Mouse (Mus musculus): ENCODE data around the gene Nanp.

Gene Nanp

DNA sequence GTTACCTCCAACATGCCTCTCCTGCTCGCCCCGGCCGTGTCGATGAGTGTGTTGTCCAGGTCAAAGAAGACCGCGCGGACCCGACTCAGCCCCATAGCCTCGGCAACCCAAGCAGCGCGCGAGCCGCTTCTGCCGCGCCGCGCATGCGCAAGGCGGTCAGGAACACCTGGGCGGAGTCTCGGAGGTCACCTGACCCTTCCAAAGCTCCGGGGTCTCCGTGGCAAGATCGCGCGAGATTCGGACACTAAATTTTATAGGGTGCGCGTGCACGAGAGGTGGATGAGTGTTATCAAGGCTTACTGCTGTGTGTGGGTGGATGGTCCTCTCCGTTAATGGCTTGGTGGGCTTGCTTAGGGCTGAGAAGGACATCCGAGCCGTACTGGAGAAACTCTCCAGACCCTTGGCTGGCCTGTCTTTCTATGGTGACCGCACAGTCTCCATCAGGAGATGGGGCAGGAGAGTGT is at the start of gene Nanp, which contains the start of gene Ninl:
Nanp (minus strand) TSS at position 167 of the 464 bp plus-strand sequence.
Ninl (minus strand) TSS at position 151 of the 464 bp plus-strand sequence.
- peak; percentile 94 for DNase-seq (ENCODE audit: extremely low read depth, insufficient read length, low spot score)

DNA sequence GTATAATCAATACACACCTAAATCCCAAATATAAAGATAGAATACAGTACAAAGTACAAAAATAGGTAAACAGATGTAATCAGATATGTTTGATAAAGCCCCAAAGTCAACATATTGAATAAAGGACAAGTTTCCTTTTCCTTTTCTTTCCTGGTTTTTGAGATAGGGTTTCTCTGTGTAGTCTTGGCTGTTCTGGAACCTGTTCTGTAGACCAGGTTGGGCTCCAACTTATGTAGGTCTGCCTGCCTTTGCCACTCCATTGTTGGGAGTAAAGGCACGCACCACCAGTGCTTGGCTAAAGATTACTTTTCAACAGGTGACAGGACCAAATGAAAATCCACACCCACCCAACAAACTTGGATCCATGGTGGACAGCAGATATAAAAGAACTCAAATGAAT is 17.4 kb upstream of the Nanp start:
- no peak for DNase-seq (ENCODE audit: extremely low read depth, insufficient read length, low spot score)

DNA sequence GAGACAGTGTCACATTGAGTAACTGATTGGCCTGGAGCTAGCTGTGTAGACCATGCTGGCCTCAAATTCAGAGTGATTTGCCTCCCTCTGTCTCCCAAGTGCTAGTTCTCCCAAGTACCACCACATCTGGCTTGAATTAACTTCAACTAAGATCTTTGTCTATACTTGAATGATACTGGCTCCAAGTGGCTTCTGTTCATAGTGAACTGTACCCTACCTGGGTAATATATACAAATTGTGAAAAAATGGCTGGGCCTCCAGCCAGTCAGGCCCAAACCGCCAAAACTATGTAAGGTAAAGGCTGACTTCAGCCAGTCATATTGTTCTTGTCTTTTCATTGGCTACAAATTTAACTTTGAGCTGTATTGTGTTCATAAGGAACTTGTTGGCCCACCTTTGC is 1.2 kb upstream of the Nanp start:
- DNase-seq (ENCODE audit: extremely low read depth, insufficient read length, low spot score), result no peak

DNA sequence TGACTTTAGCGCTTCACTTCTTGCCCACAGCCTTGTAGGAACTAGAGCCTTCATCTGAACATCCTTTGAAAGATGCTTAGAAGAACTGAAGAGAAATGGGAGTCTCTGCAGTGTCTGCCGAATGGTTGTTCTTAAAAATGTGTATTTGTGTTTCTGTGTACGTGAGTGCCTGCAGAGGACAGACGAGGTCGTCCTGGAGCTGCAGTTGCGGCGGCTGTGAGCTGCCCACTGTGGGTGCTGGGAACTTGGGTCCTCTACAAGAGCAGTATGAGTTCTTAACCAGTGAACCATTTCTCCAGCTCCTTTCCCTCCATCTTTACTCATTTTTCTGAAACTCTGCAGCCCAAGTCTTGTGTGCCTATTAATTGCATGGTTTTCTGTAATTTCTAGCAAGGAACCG is 528 bp upstream of the Nanp start:
- DNase-seq (ENCODE audit: extremely low read depth, insufficient read length, low spot score), result no peak

DNA sequence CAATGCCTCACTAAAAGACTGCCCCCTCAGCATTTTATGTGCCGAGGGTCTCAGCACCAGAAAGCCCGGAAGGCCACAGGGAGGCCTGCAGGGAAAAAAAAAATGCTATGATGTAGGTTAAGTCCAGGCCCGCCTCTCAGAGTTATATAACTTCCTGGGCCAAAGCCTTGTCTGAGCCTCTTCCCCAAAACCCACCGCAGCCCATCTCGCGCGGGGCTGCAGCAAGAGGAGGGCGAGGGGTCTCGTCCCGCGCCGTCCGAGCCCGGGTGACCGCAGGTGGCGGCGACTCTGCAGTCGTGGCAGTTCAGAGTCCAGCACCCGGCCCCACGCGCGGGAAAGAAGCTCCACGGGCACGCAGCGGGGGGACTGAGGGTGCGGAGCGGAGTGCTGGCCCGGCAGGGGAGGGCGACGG is 381 bp downstream of the Nanp start:
- DNase-seq (ENCODE audit: extremely low read depth, insufficient read length, low spot score), result no peak

DNA sequence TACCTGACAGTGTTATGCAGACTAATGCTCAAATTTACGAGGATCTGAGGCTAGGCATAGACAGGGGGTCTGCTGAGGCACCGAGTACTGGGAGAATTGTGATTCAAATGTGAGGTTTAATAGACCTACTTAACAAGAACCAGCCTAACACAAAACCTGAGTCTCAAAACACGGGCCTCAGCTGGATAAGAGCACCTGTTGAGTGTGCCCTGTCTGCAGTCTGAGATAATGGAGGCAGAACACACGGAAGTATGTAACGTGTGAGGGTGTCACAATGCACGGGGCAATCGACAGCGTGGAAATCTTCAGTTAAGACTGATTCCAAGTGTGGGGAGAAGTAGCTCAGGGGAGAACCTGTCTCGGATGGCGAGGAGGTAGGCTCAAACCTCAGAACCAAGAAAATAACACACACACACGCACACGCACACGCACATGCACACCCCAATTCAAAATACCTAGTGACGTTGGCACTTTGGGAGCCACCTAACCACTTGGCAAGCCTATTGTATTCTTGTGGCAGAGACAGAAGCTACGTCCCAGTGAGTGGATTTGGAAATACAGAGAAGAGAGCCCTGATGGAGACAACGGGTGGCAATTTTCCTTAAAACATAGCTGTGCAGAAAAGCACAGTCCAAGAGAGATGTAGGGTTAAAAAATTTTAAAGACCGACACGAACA is 1.2 kb downstream of the Nanp start:
- peak; percentile 16 for DNase-seq (ENCODE audit: extremely low read depth, insufficient read length, low spot score)

DNA sequence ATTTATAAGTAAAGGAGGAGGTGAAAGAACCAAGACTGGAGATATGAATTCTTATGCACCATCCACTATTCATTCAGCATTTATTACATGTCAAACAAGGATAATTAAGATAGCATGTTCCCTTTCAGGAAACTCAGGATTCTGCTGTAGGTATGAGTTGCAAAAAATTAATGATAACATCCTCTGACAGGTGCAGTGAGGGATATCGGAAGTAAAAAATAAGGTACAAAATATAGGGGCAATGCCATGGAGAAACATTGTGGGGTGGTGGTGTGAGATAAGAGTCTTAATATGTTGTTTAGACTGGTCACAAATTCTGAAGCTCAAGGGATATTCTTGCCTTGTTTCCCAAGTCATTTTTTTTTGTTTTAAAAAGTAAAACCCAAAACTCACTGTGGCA is 1.9 kb downstream of the Nanp start:
- DNase-seq (ENCODE audit: extremely low read depth, insufficient read length, low spot score), result no peak

DNA sequence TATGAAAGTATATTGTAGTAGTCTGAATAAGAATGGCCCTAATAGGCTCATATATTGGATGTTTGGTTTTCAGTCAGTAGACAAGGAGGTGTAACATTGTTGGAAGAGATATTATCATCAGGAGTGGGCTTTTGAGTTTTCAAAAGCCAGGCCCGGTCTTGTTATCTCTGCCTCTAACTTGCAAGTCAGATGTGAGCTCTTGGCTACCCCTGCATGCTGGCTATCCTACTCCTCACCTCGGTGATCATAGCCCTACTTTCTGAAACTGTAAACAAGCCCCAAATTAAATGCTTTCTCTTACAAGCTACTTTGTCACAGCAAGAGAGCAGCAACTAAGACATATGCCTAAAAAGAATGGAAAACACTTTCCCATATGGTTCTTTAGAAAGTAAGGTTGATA is 2.5 kb downstream of the Nanp start:
- no peak for DNase-seq (ENCODE audit: extremely low read depth, insufficient read length, low spot score)

DNA sequence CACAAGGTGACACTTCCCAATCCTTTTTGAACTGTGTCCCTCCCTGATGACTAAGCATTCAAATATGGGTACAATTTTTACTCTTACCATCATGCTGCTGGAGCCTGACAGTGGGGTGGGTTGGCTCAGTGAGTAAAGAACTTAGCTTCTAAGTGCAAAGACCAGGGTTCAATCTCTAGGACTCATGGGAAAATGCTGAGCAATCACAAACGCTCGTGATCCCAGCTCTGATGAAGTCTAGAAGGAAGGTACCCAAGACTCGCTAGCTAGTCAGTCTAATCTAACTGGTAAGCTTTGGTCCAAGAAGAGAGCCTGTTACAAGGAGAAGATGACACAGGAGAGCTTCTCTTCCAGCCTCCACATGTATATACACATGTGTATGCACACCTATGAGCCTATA is 4.8 kb downstream of the Nanp start:
- no peak for DNase-seq (ENCODE audit: extremely low read depth, insufficient read length, low spot score)

DNA sequence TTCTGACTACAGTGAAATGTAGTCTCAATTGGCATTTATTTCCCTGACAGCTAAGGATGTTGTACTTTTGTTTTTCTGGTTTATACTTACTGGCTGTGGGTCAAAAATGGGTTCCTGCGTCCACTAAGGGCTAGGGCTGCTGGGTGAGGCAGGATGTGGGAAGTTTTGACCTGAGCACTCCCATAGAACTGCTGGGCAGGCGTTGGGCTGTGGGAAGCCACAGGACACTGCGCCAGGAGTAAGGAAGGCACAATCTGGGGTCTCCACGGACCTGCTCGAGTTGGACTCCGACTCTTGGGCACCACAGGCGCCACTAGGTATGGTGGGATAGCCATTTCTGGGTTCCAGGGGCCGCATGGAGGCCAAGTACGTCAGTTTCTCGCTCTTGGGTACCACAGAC is 18.0 kb downstream of the Nanp start:
- no peak for DNase-seq (ENCODE audit: extremely low read depth, insufficient read length, low spot score)

DNA sequence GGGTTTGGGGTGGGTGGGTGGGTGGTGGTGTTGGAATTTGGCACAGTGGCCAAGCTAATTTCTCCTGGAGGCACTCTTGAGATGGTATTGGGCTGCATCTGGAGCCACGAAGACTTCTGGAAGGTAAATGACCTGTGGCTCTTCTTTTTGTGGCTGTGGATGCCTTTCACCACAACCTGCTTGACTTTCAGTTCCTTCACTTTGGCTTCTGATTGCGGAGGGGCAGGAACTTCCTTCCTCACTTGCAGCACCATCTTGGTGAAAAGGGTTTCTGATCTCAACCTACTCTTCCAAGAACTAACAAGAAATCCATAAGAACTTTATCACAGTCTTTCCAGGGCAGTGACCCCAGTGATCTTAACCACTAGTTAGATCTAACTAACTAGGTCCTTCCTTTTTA is 23.9 kb downstream of the Nanp start:
- DNase-seq (ENCODE audit: extremely low read depth, insufficient read length, low spot score), result no peak

DNA sequence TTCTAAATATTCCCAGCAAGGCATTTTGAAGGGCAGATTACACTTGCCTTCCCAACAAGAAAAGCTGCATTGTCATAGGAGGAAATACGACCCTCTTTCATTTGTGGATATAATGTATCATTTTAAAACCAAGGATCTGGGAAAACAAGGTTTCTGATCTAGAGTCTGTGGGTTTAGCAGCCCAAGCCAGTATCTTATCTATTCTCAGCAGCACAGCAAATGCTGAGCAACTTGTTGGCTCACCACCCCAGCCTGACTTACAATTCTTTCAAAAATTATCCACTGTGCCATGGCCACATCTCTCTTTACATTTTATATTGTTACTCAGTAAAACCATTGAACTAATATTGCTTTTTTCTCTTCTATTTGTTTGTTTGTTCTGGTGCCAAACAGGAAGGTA is 27.9 kb downstream of the Nanp start:
- no peak for DNase-seq (ENCODE audit: extremely low read depth, insufficient read length, low spot score)

DNA sequence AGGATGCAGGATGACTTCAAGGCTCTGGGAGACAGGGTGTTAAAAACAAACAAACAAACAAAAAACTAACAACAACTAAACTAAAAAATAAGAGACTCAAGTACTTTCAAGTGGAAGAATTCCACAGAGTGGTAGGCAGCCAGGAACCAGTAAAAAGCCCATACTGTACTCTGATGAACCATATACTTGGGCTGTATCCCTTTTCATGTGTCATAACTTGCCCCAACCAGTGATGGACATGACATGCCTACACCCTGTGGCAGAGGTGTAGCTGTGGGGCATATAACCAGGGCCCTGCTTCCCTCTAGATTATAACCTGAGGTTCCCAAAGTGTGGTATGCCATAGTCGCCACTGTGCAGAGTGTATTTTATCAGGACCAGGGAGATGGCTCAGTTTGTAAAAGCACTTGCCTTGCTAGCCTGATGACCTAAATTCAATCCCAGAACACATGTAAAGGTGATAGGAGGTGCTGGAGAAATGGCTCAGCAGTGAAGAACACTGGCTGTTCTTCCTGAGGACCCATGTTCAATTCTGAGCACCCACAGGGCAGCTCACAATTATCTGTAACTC is 29.6 kb downstream of the Nanp start:
- DNase-seq (ENCODE audit: extremely low read depth, insufficient read length, low spot score), result no peak

DNA sequence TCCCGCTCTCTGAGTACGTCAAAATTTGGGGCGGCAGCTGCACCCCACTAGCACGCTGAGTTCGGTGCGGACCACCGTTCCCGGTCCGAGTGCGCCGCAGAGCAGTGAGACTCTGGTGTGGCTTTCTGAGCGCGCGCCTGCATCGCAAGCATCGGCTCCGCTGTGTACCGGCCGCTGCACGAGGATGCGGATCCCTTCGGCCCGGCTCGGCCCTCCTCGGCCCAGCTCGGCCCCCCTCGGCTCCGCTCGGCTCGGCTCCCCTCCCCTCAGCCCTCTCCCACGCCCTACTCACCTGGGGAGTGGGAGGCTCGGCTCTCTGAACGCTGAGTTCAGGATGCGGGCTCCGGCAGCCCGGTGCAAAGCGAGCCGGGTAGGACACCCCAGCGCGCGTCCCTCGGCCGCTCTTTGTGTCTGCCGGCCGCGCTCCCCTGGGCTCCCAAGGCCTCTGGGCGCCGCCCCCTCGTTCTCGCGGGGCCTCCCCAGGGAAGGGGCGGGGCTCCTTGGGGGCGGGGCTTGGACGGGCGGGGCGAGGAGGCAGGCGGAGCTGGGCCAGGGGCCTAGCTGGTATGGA is 30.2 kb downstream of the Nanp start:
- DNase-seq (ENCODE audit: extremely low read depth, insufficient read length, low spot score), result peak; percentile 82

DNA sequence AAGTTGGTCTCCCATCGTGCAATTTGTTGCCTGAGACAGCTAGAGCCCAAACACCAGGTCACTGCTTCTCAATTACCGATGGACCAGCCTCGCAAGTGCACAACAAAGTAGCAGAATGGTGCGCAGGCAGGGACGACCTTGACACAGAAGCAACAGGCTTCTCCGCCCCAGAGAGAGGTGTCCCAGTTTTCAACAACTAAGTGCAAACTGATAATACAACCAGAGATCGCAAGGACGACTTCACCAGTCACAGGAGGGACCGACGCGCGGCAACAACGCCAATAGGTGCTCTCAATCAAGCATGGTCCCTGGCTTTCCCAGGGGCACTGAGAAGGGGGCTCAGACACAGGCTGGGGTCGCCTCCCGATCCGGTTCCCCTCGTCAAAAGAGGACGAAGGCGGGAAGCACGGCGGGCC is 30.7 kb downstream of the Nanp start:
- DNase-seq (ENCODE audit: extremely low read depth, insufficient read length, low spot score), result no peak

DNA sequence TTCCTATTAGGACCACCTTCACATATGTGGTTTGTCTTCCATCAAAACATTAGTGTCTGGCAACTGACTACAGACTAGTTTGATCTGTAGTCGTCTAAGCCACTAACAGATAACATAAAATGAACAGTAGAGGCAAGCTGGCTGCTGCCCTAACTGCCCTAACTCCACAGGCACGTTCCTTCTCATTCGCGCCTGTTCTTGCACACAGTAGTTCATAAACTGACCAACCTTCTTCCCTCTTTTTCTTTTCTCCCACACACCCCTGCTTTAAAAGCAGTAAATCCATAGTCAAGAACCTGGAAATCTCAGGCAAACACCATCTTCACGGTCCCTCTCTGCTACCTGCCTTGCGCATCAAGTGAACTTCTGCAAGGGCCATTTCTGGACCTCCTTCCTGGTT is 31.2 kb downstream of the Nanp start:
- no peak for DNase-seq (ENCODE audit: extremely low read depth, insufficient read length, low spot score)

DNA sequence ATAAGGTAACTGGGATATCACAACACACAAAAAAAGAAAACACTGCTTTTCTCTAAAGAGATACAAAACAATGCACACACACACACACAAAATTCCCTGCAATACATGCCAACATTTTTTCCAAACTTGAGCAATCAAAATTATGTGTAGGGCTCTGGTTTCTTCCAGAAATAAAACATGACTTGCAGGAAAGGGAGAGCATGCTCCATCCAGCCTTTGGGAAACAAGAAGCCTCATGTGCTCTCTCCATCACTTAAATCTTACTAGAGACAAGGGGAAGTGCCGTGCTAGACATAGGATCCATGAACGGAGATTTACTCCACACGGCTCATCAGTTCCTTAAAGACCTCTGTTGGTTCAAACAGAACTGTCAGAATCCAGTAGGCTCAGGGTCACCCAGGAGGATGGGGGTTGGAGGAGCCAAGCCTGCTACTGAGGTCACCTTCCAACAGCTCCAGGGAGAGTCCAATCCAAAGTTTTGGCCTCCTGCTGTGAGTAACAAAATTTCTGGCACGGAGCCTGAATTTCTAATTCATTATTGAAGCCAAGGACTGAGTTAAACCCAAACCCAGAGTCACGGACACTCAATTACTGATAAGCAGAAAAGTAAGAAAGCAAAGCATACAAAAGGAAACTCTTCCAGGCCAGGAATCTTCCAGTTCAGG is 32.8 kb downstream of the Nanp start:
- DNase-seq (ENCODE audit: extremely low read depth, insufficient read length, low spot score), result no peak

DNA sequence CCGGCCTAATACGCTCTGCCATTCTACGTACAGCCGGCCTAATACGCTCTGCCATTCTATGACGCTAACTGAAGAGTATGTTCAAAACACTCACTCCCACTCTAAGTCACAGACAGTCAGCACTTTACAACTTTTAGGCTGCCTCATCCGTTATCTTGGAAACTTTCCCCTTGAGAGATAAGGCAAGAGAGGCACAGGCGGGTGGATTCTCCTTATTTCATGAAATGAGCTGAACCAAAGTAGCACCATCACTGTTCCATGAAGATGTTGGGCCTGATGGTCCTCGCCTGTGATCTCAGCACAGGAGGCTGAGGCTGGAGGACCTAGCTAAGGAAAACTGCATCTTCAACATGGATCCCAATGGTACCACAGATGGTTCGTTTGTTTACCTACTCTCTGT is 34.8 kb downstream of the Nanp start:
- no peak for DNase-seq (ENCODE audit: extremely low read depth, insufficient read length, low spot score)

DNA sequence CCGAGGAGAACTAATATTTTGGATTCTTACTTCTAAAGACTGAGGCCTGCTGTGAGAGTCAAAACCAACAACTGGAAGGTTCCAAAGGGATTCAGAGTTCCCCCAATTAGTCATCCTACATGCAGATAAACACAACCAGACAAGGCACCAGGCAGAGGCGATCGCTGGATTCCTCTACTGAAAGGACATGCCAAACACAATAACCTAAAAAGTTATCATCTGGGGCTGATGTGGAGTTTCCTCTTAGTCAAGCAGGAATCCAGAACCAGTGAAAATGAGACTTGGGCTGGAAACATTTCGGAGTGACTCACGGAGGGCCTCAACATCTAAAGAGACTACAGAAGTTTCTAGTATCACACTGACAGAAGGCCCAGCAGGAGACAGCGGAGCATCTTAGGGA is 35.4 kb downstream of the Nanp start:
- DNase-seq (ENCODE audit: extremely low read depth, insufficient read length, low spot score), result no peak

DNA sequence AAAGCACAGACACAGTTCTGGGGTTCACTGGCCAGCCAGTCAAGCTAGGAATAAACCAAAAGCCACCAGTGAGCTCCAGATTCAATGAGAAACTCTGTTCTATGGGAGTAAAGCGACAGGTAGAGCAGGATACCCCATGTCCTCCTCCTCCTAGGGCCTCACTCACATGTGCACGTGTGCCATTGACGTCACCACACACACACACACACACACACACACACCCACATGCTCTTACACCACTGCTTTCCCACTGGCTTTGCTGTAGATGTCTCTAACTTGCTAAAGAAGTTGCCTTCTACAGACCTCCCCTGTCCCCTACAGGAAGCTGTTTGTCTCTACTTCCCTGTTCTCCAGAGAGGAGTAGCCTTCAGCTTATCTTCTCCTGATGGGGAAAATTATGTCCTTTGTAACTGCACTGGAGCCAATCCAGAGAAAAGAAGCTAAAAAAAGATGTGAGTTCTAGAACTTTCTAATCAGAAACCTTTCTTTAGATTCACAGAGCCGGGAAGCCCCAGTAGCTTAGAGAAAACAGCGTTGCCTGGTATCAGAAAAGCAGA is 37.5 kb downstream of the Nanp start:
- no peak for DNase-seq (ENCODE audit: extremely low read depth, insufficient read length, low spot score)

DNA sequence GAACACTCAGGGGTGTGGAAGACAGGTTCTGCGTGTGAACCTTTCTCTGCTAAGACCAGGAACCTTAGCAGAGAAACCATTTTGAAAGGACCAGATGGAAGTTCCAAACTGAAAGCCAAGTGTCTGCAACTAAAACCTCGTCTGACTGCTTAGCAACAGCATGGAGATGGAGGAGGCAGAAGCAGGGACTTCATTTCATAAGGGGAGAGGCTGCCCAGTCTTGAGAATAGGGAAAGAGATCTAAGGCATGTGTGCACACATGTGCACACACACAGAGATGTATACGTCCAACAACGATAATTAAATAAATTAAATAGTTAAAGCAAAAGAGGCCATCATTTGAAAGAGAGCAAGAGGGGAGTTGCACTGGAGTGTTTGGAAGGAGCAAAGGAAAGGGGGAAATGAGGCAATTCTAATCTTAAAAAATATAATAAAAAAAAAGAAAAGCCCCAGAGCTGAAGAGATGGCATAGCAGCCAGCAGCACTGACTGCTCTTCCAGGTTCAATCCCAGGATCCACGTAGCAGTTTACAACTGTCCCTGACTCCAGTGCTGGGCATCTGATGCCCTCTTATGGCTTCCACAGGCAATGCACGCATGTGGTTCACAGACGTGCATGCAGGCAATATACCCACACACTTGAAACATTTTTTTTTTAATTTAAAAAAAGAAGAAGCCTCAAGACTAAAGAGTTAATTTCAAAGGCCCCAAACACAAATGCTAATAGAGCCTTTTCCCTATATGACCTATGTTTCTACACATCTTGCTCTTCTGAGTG is 38.6 kb downstream of the Nanp start:
- peak; percentile 32 for DNase-seq (ENCODE audit: extremely low read depth, insufficient read length, low spot score)
